Mouse (Mus musculus) liver, embryonic 13.5 days (tissue): ENCODE measurements around the gene Golph3. TPM values are rescaled to one million over a fixed set of nuclear protein-coding genes. Genes with fewer than 3 reads are reported as not detected.

Experiments used
- ATAC-seq: fragments of 200-750 bp; cut with Nextera tagmentation; 2 replicates; pipeline ENCODE4 v1.8.0; 2017; ENCODE audit warnings: low read depth, mild to moderate bottlenecking, moderate number of reproducible peaks, moderate library complexity
- DNase-seq: peaks from one replicate; pipeline ENCODE4 v3.0.0; 2022
- H3K27ac ChIP-seq: fragments of 300-500 bp; sonication (generic); 2 replicates; pipeline ENCODE4 v1.5.1; 2015; ENCODE audit warnings: moderate library complexity, mild to moderate bottlenecking, inconsistent platforms
- H3K27me3 ChIP-seq: fragments of 300-500 bp; sonication (generic); 2 replicates; pipeline ENCODE4 v1.6.1; 2015; ENCODE audit warnings: mild to moderate bottlenecking, inconsistent platforms
- H3K36me3 ChIP-seq: fragments of 300-500 bp; sonication (generic); 2 replicates; pipeline ENCODE4 v1.6.1; 2015; ENCODE audit warnings: mild to moderate bottlenecking, inconsistent platforms
- H3K4me1 ChIP-seq: fragments of 300-500 bp; sonication (generic); replicated peaks from 2 replicates; pipeline ENCODE4 v1.6.1; 2015; ENCODE audit warnings: inconsistent platforms
- H3K4me2 ChIP-seq: fragments of 300-500 bp; sonication (generic); 2 replicates; pipeline ENCODE4 v1.6.1; 2015; ENCODE audit warnings: inconsistent platforms, mild to moderate bottlenecking, moderate library complexity
- H3K4me3 ChIP-seq: fragments of 300-500 bp; sonication (generic); replicated peaks from 2 replicates; pipeline ENCODE4 v1.5.1; 2015; ENCODE audit warnings: mild to moderate bottlenecking, inconsistent platforms
- H3K9ac ChIP-seq: fragments of 300-500 bp; sonication (generic); 2 replicates; pipeline ENCODE4 v1.6.1; 2015; ENCODE audit warnings: mild to moderate bottlenecking, inconsistent platforms
- H3K9me3 ChIP-seq: fragments of 300-500 bp; sonication (generic); replicated peaks from 2 replicates; pipeline ENCODE4 v1.6.1; 2016; ENCODE audit warnings: inconsistent platforms
- WGBS: fragments of 180-500 bp; shearing (Covaris S2); methylation state at CpG from one replicate; pipeline ENCODE4 v1.1.7; 2015; ENCODE audit not compliant: insufficient replicate concordance; 5-methylcytosine and 5-hydroxymethylcytosine counted together
- polyA plus RNA-seq: library from polyadenylated mRNA; unstranded; fragments of >200 nt; fragmentation: Nextera tagmentation; extraction: Ambion mirVana; gene quantifications from 2 replicates; pipeline ENCODE4 v1.2.1, GENCODE M21; 2015

Golph3 gene
- polyA plus RNA-seq, 1 experiment from 2014 or later, result 51.6 TPM

DNA sequence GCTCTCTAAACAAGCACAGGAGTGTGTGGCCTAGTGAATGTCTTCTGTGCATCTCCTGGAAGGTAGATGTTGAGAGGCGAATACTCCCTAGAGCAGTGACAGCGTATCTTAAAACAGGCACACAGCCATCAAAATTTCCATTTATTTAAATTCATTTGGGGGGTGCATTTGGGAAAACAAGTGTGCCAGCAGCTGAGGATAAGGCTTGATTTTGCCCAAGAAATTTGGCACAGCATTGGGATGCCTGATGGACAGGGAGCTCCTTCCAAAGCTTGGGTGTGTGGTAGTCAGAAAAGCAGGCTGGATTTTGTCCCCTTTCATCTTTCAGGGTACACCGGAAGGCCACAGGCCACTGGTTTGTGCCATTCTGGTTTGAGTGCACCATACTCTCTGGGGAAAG is 48.8 kb downstream of the Golph3 start:
- ATAC-seq (no peak), DNase-seq (no peak)
- H3K36me3 ChIP-seq, result no peaks in the 10 kb centered on the region
- 85% methylated on average over 3 of the region's 3 CpGs for WGBS
- H3K4me2 ChIP-seq, result no peak overlapping the region
- no peaks in the 10 kb centered on the region for H3K27me3 ChIP-seq
- H3K9me3 ChIP-seq, result no peaks in the 10 kb centered on the region
- H3K4me1 ChIP-seq, result peaks cover 53% of the 10 kb centered on the region
- H3K4me3 ChIP-seq, result no peak overlapping the region
- no peak overlapping the region for H3K27ac ChIP-seq
- no peak overlapping the region for H3K9ac ChIP-seq

DNA sequence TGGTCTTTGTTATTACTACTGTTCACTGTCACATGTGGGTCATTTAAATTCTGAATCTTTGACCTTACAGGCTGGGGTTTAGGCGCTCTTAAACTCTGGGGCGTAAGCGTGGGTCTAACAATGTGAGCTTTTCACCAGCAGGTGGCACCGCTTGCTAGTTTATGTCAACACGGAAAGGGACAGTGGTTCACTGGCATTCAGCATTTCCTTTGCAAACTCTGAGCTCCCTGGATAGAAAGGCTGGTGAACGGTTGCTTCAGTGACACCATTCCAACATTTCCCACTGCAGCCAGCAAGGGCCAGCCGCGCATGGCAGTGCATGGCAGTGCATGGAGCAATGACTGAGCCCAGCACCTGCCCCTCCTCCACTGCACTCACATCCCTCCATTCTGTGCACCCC is 49.9 kb downstream of the Golph3 start:
- Histone ChIP-seq H3K4me2 (no peak overlapping the region), H3K27me3 (no peaks in the 10 kb centered on the region), H3K9ac (no peak overlapping the region), H3K9me3 (no peaks in the 10 kb centered on the region), H3K36me3 (no peaks in the 10 kb centered on the region), H3K4me3 (no peak overlapping the region), H3K4me1 (peaks cover 52% of the 10 kb centered on the region), H3K27ac (no peak overlapping the region)
- peak; percentile 50 for DNase-seq
- no peak for ATAC-seq
- WGBS, result 8% methylated on average over 8 of the region's 8 CpGs

DNA sequence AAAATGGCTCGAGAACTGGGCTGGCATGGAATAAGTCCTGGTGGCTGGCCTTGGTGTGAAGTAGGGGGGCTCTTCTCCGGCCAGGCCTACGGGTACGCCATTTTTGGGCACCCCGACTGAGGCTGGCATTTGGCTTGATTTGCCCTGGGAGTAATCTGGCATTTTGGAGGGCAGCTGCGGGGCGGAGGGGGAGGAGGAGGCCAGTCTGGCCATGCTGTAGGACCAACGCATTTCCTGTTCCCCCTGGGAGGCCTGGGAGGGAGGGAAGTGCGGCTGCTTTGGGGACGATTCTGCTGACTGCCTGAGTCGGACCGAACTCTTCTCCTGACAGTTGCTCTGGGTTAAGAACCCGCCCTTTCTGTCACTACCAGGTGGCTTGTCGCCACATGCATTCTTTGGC is 52.2 kb downstream of the Golph3 start:
- H3K9ac ChIP-seq, result no peak overlapping the region
- ATAC-seq, result no peak
- no peaks in the 10 kb centered on the region for H3K27me3 ChIP-seq
- no peak for DNase-seq
- no peaks in the 10 kb centered on the region for H3K36me3 ChIP-seq
- no peak overlapping the region for H3K4me3 ChIP-seq
- no peak overlapping the region for H3K27ac ChIP-seq
- WGBS, result 63% methylated on average over 14 of the region's 14 CpGs
- H3K4me2 ChIP-seq, result no peak overlapping the region
- peaks cover 38% of the 10 kb centered on the region for H3K4me1 ChIP-seq
- no peaks in the 10 kb centered on the region for H3K9me3 ChIP-seq

DNA sequence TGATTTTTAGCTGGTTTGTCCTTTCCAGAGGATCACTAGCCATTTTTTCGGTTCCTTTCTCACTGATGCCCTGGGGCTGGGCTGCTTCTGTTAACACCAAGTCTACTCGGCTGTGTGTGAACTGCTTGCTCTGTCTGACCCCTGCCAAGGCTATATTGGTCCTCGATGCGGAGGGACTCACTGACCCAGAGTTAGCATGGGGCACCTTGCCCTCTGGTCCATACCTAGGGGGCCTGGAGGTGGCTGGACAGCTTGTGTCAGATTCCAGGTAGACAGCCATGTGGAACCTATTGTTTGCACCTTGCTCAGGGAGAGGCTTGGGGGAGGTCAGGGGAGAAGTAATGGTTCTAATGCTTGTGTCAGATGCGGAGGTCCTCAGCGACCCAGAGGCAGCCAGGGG is 52.7 kb downstream of the Golph3 start:
- WGBS, result 77% methylated on average over 6 of the region's 6 CpGs
- peaks cover 34% of the 10 kb centered on the region for H3K4me1 ChIP-seq
- H3K9me3 ChIP-seq, result no peaks in the 10 kb centered on the region
- H3K4me2 ChIP-seq, result no peak overlapping the region
- H3K36me3 ChIP-seq, result no peaks in the 10 kb centered on the region
- ATAC-seq (no peak), DNase-seq (no peak)
- H3K27ac ChIP-seq, result no peak overlapping the region
- H3K4me3 ChIP-seq, result no peak overlapping the region
- no peak overlapping the region for H3K9ac ChIP-seq
- no peaks in the 10 kb centered on the region for H3K27me3 ChIP-seq

DNA sequence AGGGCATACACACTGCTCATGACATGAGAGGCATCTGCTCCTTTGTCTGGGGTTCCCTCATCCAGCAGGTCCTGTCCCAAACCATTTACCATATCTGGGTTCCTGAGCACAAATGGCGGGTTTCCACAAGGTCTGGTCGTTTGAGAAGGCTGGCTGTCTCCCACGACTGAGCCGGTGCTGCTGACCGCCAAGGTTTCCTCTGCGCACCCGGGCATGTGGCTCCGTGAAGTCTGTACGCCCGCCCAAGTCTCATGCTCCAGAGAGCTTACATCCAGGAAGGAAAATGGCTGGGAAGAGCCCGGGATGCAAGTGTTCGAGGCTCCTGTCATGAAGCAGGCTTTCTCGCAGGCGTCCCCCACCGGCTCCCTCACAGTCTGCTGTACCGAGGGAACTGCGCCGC is 53.7 kb downstream of the Golph3 start:
- DNase-seq, result no peak
- ATAC-seq, result no peak
- peak overlapping the region; percentile 70 for H3K4me2 ChIP-seq
- H3K27ac ChIP-seq, result no peak overlapping the region
- no peaks in the 10 kb centered on the region for H3K9me3 ChIP-seq
- 49% methylated on average over 18 of the region's 18 CpGs for WGBS
- H3K9ac ChIP-seq, result peak overlapping the region; percentile 57
- H3K4me3 ChIP-seq, result peak overlapping the region; percentile 43
- H3K36me3 ChIP-seq, result no peaks in the 10 kb centered on the region
- peaks cover 31% of the 10 kb centered on the region for H3K4me1 ChIP-seq
- H3K27me3 ChIP-seq, result no peaks in the 10 kb centered on the region

DNA sequence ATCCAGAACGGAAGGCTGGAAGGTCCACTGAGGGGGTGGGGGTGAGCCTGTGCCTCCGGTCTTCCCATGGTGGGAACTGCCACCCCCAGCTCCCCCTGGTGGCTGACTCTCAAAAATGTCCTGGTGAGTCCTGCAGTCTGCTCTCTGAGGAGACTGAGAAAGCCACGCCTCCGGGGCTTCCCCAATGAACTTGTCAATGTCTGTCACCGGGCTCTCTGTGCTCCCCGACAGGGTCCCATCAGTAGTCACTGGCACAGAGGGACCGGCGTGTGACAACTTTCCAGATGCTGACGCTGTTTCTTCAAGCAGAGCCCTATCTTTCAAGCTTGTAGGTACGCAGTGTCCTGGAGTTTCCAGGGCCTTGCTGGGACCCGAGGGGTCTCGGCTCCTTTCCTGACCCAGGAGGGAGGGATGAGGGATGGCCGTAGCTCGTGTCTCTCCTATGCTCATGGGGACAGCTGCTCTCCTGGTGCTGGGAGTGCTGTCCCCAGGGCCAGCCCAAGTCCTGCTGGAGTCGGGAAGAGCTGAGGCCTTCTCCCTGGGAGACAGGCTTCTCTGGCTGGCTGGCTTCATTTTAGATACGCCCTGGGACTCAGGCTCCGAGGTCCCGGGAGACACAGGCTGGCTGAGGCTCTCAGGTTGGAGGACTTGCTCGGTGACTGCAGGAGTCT is 54.5 kb downstream of the Golph3 start:
- Histone ChIP-seq H3K27me3 (no peaks in the 10 kb centered on the region), H3K4me3 (peak overlapping the region; percentile 43), H3K36me3 (no peaks in the 10 kb centered on the region), H3K9ac (peak overlapping the region; percentile 57), H3K9me3 (no peaks in the 10 kb centered on the region), H3K27ac (no peak overlapping the region), H3K4me2 (peak overlapping the region; percentile 70), H3K4me1 (peaks cover 31% of the 10 kb centered on the region)
- 4% methylated on average over 19 of the region's 19 CpGs for WGBS
- DNase-seq, result peak; percentile 82
- peak; percentile 82 for ATAC-seq

DNA sequence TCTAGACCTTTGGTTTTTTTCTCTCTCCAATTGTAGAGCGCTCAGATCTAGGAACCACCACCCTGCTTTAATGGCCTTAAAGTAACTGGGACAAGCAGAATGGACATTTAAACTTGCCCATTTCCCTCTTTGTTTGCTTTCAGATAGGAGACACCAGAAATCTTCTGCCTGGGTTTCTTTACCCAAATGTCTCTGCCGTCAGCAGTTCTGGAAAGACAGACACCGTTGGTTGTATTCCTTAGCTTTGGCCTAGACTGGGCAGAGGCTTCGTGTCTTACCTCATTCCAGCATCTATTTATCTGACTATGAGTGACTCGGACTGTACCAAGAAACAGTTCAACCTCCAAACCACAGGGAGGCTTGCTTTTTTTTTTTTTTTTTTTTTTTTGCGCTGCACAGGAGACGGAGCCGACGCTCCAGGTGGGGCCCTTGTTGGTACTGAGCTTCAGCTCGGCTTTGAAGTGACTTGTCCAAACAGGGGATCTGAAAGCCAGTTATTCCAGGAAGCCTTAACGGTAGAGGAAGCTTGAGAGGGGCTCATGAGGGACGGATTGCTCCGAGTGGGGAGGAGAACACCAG is 55.3 kb downstream of the Golph3 start:
- ATAC-seq (no peak), DNase-seq (no peak)
- no peaks in the 10 kb centered on the region for H3K9me3 ChIP-seq
- 0 out of 2 replicates have a peak overlapping the region, but pooled peaks have one; percentile 43 for H3K4me3 ChIP-seq
- peak overlapping the region; percentile 57 for H3K9ac ChIP-seq
- H3K4me1 ChIP-seq, result peaks cover 27% of the 10 kb centered on the region
- WGBS, result 17% methylated on average over 13 of the region's 13 CpGs
- peak overlapping the region; percentile 70 for H3K4me2 ChIP-seq
- H3K27ac ChIP-seq, result no peak overlapping the region
- no peaks in the 10 kb centered on the region for H3K27me3 ChIP-seq
- H3K36me3 ChIP-seq, result no peaks in the 10 kb centered on the region

DNA sequence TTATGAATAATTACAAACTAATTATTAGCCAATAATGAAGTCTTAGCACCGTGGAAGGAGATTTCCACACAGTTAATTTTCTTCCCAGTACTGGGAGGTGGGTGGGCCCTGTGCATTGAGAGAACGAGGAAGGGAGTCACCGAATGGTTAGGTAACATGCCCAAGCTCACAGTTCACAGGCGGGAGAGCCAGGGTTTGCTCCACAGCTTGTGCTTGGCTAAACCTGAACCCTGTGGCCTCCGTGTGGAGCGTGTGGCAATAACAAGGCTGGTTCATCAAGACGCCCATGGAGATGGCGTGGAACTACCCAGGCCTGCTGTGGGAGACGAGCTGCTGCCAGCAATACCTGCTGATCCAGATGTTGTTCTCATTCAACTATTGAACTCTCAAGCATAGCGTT is 56.5 kb downstream of the Golph3 start:
- 77% methylated on average over 10 of the region's 10 CpGs for WGBS
- no peak overlapping the region for H3K4me2 ChIP-seq
- no peak for DNase-seq

DNA sequence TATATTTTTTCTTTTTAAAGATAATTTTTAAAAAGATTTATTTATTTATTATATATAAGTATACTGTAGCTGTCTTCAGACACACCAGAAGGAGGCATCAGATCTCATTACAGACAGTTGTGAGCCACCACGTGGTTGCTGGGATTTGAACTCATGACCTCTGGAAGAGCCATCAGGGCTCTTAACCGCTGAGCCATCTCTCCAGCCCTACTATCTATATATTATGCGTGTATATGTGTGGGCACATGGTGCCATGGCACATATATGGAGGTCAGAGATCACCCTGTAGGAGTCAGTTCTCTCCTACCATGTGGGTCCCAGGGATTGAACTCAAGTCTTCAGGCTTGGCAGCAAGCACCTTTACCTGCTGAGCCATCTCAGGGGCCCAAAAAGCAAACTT is 58.8 kb downstream of the Golph3 start:
- 76% methylated on average over 3 of the region's 3 CpGs for WGBS
- no peaks in the 10 kb centered on the region for H3K9me3 ChIP-seq
- no peaks in the 10 kb centered on the region for H3K27me3 ChIP-seq
- H3K4me1 ChIP-seq, result peaks cover 20% of the 10 kb centered on the region
- H3K36me3 ChIP-seq, result no peaks in the 10 kb centered on the region
- H3K4me2 ChIP-seq, result no peak overlapping the region
- DNase-seq (no peak), ATAC-seq (no peak)
- no peak overlapping the region for H3K27ac ChIP-seq
- H3K9ac ChIP-seq, result no peak overlapping the region
- no peak overlapping the region for H3K4me3 ChIP-seq

More for the DNA sequence above, 56.5 kb downstream of the Golph3 start:
- no peak overlapping the region for H3K4me3 ChIP-seq
- H3K27me3 ChIP-seq, result no peaks in the 10 kb centered on the region
- H3K9ac ChIP-seq, result no peak overlapping the region
- H3K36me3 ChIP-seq, result no peaks in the 10 kb centered on the region
- no peak for ATAC-seq
- peaks cover 27% of the 10 kb centered on the region for H3K4me1 ChIP-seq
- no peak overlapping the region for H3K27ac ChIP-seq
- H3K9me3 ChIP-seq, result no peaks in the 10 kb centered on the region

DNA sequence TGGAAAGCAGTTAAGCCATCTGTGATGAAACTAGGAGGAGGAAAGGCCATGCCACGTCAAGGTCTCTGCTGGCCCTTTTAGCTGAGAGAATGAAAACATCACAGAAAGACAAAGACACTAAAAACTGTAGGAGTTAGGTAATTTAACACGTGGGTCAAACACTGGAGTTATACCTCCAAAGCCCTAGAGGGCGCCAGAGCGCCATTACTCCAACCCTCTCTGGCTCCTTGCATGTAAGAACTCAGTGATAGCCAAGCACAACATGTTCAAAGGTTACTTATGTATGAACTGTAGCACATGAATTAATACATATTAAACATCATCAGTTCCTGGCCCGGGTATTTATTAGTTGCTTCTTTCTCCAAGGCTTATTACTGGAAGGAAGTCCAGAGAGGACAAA is 59.3 kb downstream of the Golph3 start:
- Histone ChIP-seq H3K4me1 (peaks cover 15% of the 10 kb centered on the region), H3K9ac (no peak overlapping the region), H3K4me2 (no peak overlapping the region), H3K4me3 (no peak overlapping the region), H3K27me3 (no peaks in the 10 kb centered on the region), H3K27ac (no peak overlapping the region), H3K36me3 (no peaks in the 10 kb centered on the region), H3K9me3 (no peaks in the 10 kb centered on the region)
- 35% methylated on average over 5 of the region's 5 CpGs for WGBS
- DNase-seq (peak; percentile 56), ATAC-seq (no peak)

DNA sequence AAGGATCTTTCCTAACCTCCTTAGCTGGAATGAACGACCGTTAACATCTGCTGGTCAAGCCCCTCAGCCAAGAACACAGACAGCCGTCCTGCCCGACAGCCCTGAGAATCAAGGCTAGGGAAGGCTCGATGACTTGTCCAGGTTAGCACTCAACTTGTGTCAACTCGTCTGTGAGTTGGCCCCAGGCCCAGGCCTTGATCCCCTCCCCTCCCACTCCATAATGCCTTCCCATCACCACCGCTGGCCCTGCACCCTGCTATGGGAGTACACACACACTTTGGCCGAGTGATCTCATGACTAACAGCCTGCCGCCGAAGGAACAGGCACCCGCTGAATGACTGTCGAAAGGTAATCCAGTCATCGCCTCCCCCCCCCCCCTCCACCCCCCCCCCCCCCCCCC is 63.4 kb downstream of the Golph3 start:
- no peak overlapping the region for H3K9ac ChIP-seq
- WGBS, result 81% methylated on average over 12 of the region's 13 CpGs
- no peaks in the 10 kb centered on the region for H3K36me3 ChIP-seq
- DNase-seq (no peak), ATAC-seq (no peak)
- H3K4me1 ChIP-seq, result no peaks in the 10 kb centered on the region
- no peaks in the 10 kb centered on the region for H3K9me3 ChIP-seq
- H3K4me2 ChIP-seq, result no peak overlapping the region
- no peak overlapping the region for H3K4me3 ChIP-seq
- H3K27me3 ChIP-seq, result no peaks in the 10 kb centered on the region
- no peak overlapping the region for H3K27ac ChIP-seq
